Mouse (Mus musculus) cortical plate, adult 2 months (tissue): ENCODE measurements at regions not wholly inside any gene's neighbourhood (a gene's known extent, or its start where the extent isn't known, plus 50 kb on each side); places are given as distances from the start of the nearest gene placed in this dataset.

Experiments used
- CTCF ChIP-seq: fragments of 200-500 bp; IDR thresholded peaks from 2 replicates; pipeline ENCODE4 v1.5.1; 2011; ENCODE audit warnings: mild to moderate bottlenecking, control low read depth, low read length; ENCODE audit not compliant: insufficient read depth; ENCODE audit errors: extremely low read depth
- POLR2A ChIP-seq: fragments of 200-500 bp; IDR thresholded peaks from 2 replicates; pipeline ENCODE4 v1.6.1; 2011; ENCODE audit warnings: mild to moderate bottlenecking, low read length, control low read depth; ENCODE audit not compliant: insufficient read depth; ENCODE audit errors: extremely low read depth

DNA sequence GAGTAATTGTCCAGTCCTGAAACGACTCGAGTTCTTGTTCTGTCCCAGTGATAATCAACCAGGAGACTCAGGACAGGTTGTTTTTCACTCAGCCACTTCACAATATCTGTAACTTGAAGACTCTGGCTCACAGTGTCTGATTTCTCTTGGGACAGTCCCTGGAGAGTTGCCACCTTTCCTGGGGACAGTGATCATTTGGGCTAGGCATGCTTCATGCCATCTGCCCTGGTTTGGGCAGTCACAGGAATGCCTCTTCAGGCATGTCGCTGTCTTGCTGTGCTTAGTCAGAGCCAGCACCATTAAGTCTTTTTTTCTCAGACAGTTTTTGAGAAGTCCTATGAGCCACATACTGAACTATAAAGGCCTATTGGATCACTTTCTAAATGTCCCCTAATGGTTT lies 246.9 kb upstream of the Pik3r1 start:
- TF ChIP-seq POLR2A = no peak
- TF ChIP-seq CTCF = no peak
